ENCODE assay signal across 8 mouse cellular contexts in the genomic region with DNA sequence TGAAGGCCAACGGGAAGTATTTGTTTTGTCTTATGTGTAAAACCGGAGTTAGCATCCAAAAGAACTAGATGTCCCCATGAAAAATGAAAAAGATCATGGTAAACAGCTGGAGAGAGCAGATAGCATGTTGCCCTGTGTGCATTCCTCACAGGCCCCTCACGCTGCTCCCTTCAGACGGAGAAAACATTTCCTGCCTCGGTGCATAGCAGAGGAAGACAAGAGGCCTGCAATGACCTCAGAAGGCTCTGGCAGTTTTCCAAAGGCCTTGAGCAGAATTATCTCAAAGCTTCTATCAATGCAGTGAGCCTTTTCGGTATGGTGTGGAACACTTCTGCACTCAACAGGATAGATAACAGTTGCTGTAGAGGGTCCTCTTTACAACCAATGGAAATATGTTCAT.
DNase-seq lines count a peak whose midpoint lies in the region; ATAC-seq and TF ChIP-seq lines count a peak whose summit lies in the region.

No protein-coding gene starts in this region.

- no peaks in the 10 kb centered on the region for H3K36me3 ChIP-seq in heart, embryonic 12.5 days
- no peaks in the 10 kb centered on the region for H3K36me3 ChIP-seq in liver, adult 2 months (ENCODE audit: control insufficient read depth, insufficient read depth, low read length)
- no peaks in the 10 kb centered on the region for H3K36me3 ChIP-seq in stomach, embryonic 16.5 days (ENCODE audit: control insufficient read depth, insufficient read depth, low read length)
- no peaks in the 10 kb centered on the region for H3K36me3 ChIP-seq in hindbrain, embryonic 10.5 days

- TF ChIP-seq CTCF in liver, adult 2 months (IDR thresholded peaks at IDR 0.05; ENCODE audit: low read depth, low read length): no peak

- WGBS in heart, embryonic 12.5 days: 22% methylated on average over 6 of the region's 6 CpGs
- WGBS in liver, adult 2 months: 65% methylated on average over 6 of the region's 6 CpGs
- 34% methylated on average over 6 of the region's 6 CpGs for WGBS in stomach, embryonic 16.5 days
- WGBS in hindbrain, embryonic 10.5 days: 77% methylated on average over 6 of the region's 6 CpGs

- TF ChIP-seq POLR2A in liver, adult 2 months (IDR thresholded peaks at IDR 0.05; ENCODE audit: extremely low read depth, insufficient read depth, low read length): no peak

- peak; percentile 2 to 13 for DNase-seq in spleen, postnatal 36 days (ENCODE audit: low spot score in 2 of 2)
- DNase-seq in spleen, postnatal 14 days (ENCODE audit: low spot score in 2 of 2): no peak
- peak; percentile 59 for DNase-seq in liver, adult 2 months (ENCODE audit: extremely low read depth, low read depth, low spot score)
- no peak for DNase-seq in frontal cortex, postnatal 14 days (ENCODE audit: low spot score in 2 of 2)
- no peak for DNase-seq in cerebellum, postnatal 4 days (ENCODE audit: low spot score in 2 of 2)
- no peak for DNase-seq in hindbrain, embryonic 10.5 days (ENCODE audit: low spot score)

- H3K9me3 ChIP-seq in heart, embryonic 12.5 days (replicated peaks): no peaks in the 10 kb centered on the region
- no peaks in the 10 kb centered on the region for H3K9me3 ChIP-seq in stomach, embryonic 16.5 days (replicated peaks; ENCODE audit: control insufficient read depth, low read length)
- H3K9me3 ChIP-seq in hindbrain, embryonic 10.5 days: no peaks in the 10 kb centered on the region

- peak overlapping the region; percentile 18; the same call in 1 of the 2 replicates for H3K4me2 ChIP-seq in heart, embryonic 12.5 days
- H3K4me2 ChIP-seq in stomach, embryonic 16.5 days (ENCODE audit: low read depth, low read length): no peak overlapping the region

- peak; percentile 79 for ATAC-seq in heart, embryonic 12.5 days (ENCODE audit: insufficient number of reproducible peaks, low FRiP score)
- ATAC-seq in stomach, embryonic 16.5 days (ENCODE audit: insufficient read depth, low FRiP score): peak; percentile 62

- no peaks in the 10 kb centered on the region; the same call in 1 of the 2 replicates for H3K27me3 ChIP-seq in heart, embryonic 12.5 days (replicated peaks)
- H3K27me3 ChIP-seq in liver, adult 2 months (ENCODE audit: control insufficient read depth, insufficient read depth, low read length): no peaks in the 10 kb centered on the region
- no peaks in the 10 kb centered on the region for H3K27me3 ChIP-seq in stomach, embryonic 16.5 days (ENCODE audit: control insufficient read depth, insufficient read depth, low read length)
- no peaks in the 10 kb centered on the region for H3K27me3 ChIP-seq in hindbrain, embryonic 10.5 days (ENCODE audit: insufficient read depth, poor library complexity, severe bottlenecking)

- H3K9ac ChIP-seq in heart, embryonic 12.5 days: no peak overlapping the region
- H3K9ac ChIP-seq in liver, adult 2 months (ENCODE audit: low read depth, low read length): no peak overlapping the region
- H3K9ac ChIP-seq in stomach, embryonic 16.5 days (ENCODE audit: low read length): no peak overlapping the region

- peak overlapping the region; percentile 94 for H3K27ac ChIP-seq in heart, embryonic 12.5 days (ENCODE audit: poor library complexity, severe bottlenecking)
- no peak overlapping the region for H3K27ac ChIP-seq in liver, adult 2 months (replicated peaks; ENCODE audit: insufficient read depth, low read depth, low read length)
- peak overlapping the region; percentile 33 for H3K27ac ChIP-seq in stomach, embryonic 16.5 days (ENCODE audit: low read length)
- no peak overlapping the region for H3K27ac ChIP-seq in hindbrain, embryonic 10.5 days

- peaks cover 16% of the 10 kb centered on the region for H3K4me1 ChIP-seq in heart, embryonic 12.5 days (replicated peaks)
- peaks cover 2% of the 10 kb centered on the region; the same call in 1 of the 2 replicates for H3K4me1 ChIP-seq in liver, adult 2 months (ENCODE audit: control insufficient read depth, insufficient read depth, low read length)
- H3K4me1 ChIP-seq in stomach, embryonic 16.5 days (ENCODE audit: control insufficient read depth, insufficient read depth, low read length): peaks cover 4% of the 10 kb centered on the region
- no peaks in the 10 kb centered on the region for H3K4me1 ChIP-seq in hindbrain, embryonic 10.5 days (replicated peaks)

- no peak overlapping the region for H3K4me3 ChIP-seq in heart, embryonic 12.5 days
- H3K4me3 ChIP-seq in liver, adult 2 months (ENCODE audit: insufficient read depth, low read depth, low read length): no peak overlapping the region
- no peak overlapping the region for H3K4me3 ChIP-seq in stomach, embryonic 16.5 days (replicated peaks; ENCODE audit: low read length)
- H3K4me3 ChIP-seq in hindbrain, embryonic 10.5 days: no peak overlapping the region

- H3K79me2 ChIP-seq in liver, adult 2 months (ENCODE audit: control insufficient read depth, insufficient read depth, low read length): no peaks in the 10 kb centered on the region

Comparison
In these comparisons a context has a peak if more than half of its experiments do, and no peak if none do; other contexts are left out.
1. DNase-seq: peak in spleen, postnatal 36 days (2 of 2) and liver, adult 2 months (single experiment); none in spleen, postnatal 14 days (0 of 2), frontal cortex, postnatal 14 days (0 of 2), cerebellum, postnatal 4 days (0 of 2) and hindbrain, embryonic 10.5 days (single experiment).
2. H3K27ac ChIP-seq: peak in heart, embryonic 12.5 days (single experiment) and stomach, embryonic 16.5 days (single experiment); none in liver, adult 2 months (single experiment) and hindbrain, embryonic 10.5 days (single experiment).